8 mouse cellular contexts compared by ENCODE assay signal in genomic region chr5:114702403-114703392, GRCm38 (mm10). TPM values are rescaled to one million over a fixed set of nuclear protein-coding genes. Genes with fewer than 3 reads are reported as not detected.
DNase-seq lines count a peak whose midpoint lies in the region; ATAC-seq and TF ChIP-seq lines count a peak whose summit lies in the region.

No protein-coding gene starts in this region.

- TF ChIP-seq EP300 in heart, postnatal 0 days (IDR thresholded peaks at IDR 0.05; ENCODE audit: low read depth) = no peak
- TF ChIP-seq EP300 in ES-Bruce4 (IDR thresholded peaks at IDR 0.05; ENCODE audit: insufficient read depth, low read depth, low read length) = no peak

- no peaks in the 10 kb centered on the region for H3K27me3 ChIP-seq in heart, postnatal 0 days (ENCODE audit: control insufficient read depth, insufficient read depth, low read length)
- no peaks in the 10 kb centered on the region; the same call in 1 of the 2 replicates for H3K27me3 ChIP-seq in heart, embryonic 11.5 days (ENCODE audit: control insufficient read depth, insufficient read depth, low read length)
- no peaks in the 10 kb centered on the region for H3K27me3 ChIP-seq in ES-Bruce4 (ENCODE audit: control insufficient read depth, insufficient read depth, low read length, poor library complexity, severe bottlenecking)
- no peaks in the 10 kb centered on the region for H3K27me3 ChIP-seq in liver, embryonic 11.5 days (replicated peaks; ENCODE audit: control insufficient read depth, insufficient read depth, low read length)
- no peaks in the 10 kb centered on the region for H3K27me3 ChIP-seq in splenic B cell, adult 2 months (ENCODE audit: control insufficient read depth, insufficient read depth, low read length, poor library complexity, severe bottlenecking)

- ATAC-seq in heart, postnatal 0 days (ENCODE audit: insufficient read depth, low read depth) = peak; percentile 84
- ATAC-seq in heart, embryonic 11.5 days (replicated peaks; ENCODE audit: insufficient number of reproducible peaks, low FRiP score, low TSS enrichment) = no peak
- peak; percentile 89 for ATAC-seq in common myeloid progenitor, adult 5-6 weeks (replicated peaks; ENCODE audit: low read depth, poor library complexity, severe bottlenecking)
- ATAC-seq in liver, embryonic 11.5 days (replicated peaks; ENCODE audit: low FRiP score) = peak; percentile 76

- peak; percentile 49 for DNase-seq in heart, postnatal 0 days (ENCODE audit: low spot score)
- DNase-seq in liver, embryonic 11.5 days (ENCODE audit: low spot score) = peak; percentile 59
- peak; percentile 37 for DNase-seq in splenic B cell, adult 2 months (ENCODE audit: low read depth, low spot score)
- DNase-seq in layer of hippocampus, postnatal 36 days = no peak
- DNase-seq in adrenal gland, postnatal 25 days = no peak

- H3K9ac ChIP-seq in heart, postnatal 0 days (replicated peaks; ENCODE audit: low read depth, low read length) = no peak overlapping the region
- H3K9ac ChIP-seq in heart, embryonic 11.5 days (ENCODE audit: low read depth, low read length) = no peak overlapping the region
- no peak overlapping the region for H3K9ac ChIP-seq in ES-Bruce4 (ENCODE audit: low read depth, poor library complexity, severe bottlenecking)
- H3K9ac ChIP-seq in liver, embryonic 11.5 days (ENCODE audit: low read depth, low read length) = no peak overlapping the region

- TF ChIP-seq POLR2A in ES-Bruce4 (IDR thresholded peaks at IDR 0.05; ENCODE audit: insufficient read depth, low read length) = no peak

- H3K4me3 ChIP-seq in heart, postnatal 0 days (ENCODE audit: low read depth, low read length) = no peak overlapping the region
- H3K4me3 ChIP-seq in heart, embryonic 11.5 days (ENCODE audit: low read depth, low read length) = no peak overlapping the region
- no peak overlapping the region for H3K4me3 ChIP-seq in ES-Bruce4 (ENCODE audit: low read depth, low read length)
- no peak overlapping the region for H3K4me3 ChIP-seq in liver, embryonic 11.5 days (ENCODE audit: low read depth, low read length)

- no peaks in the 10 kb centered on the region for H3K4me1 ChIP-seq in heart, postnatal 0 days (ENCODE audit: control insufficient read depth, insufficient read depth)
- no peaks in the 10 kb centered on the region; the same call in 1 of the 2 replicates for H3K4me1 ChIP-seq in heart, embryonic 11.5 days (ENCODE audit: control insufficient read depth, insufficient read depth, low read length)
- H3K4me1 ChIP-seq in ES-Bruce4 (ENCODE audit: control insufficient read depth, insufficient read depth, low read length) = no peaks in the 10 kb centered on the region
- peaks cover 14% of the 10 kb centered on the region for H3K4me1 ChIP-seq in liver, embryonic 11.5 days (replicated peaks; ENCODE audit: control insufficient read depth, insufficient read depth, low read length)

- no peaks in the 10 kb centered on the region for H3K9me3 ChIP-seq in heart, postnatal 0 days (replicated peaks; ENCODE audit: control insufficient read depth, low read length)
- no peaks in the 10 kb centered on the region for H3K9me3 ChIP-seq in heart, embryonic 11.5 days (replicated peaks; ENCODE audit: control insufficient read depth, low read length)
- H3K9me3 ChIP-seq in ES-Bruce4 (replicated peaks; ENCODE audit: control insufficient read depth, insufficient read depth, low read length, poor library complexity, severe bottlenecking) = no peaks in the 10 kb centered on the region
- H3K9me3 ChIP-seq in liver, embryonic 11.5 days (ENCODE audit: control insufficient read depth, low read length) = no peaks in the 10 kb centered on the region

- 51% methylated on average over 14 of the region's 14 CpGs for WGBS in heart, postnatal 0 days
- WGBS in heart, embryonic 11.5 days (ENCODE audit: insufficient replicate concordance) = 55% methylated on average over 14 of the region's 14 CpGs
- WGBS in liver, embryonic 11.5 days = 51% methylated on average over 14 of the region's 14 CpGs

- TF ChIP-seq CTCF in heart, postnatal 0 days (IDR thresholded peaks at IDR 0.05; ENCODE audit: low read depth) = peak; percentile 80
- peak; percentile 80 for TF ChIP-seq CTCF in ES-Bruce4 (IDR thresholded peaks at IDR 0.05; ENCODE audit: low read depth, low read length)

- H3K36me3 ChIP-seq in heart, postnatal 0 days (replicated peaks; ENCODE audit: control insufficient read depth, insufficient read depth, low read length) = no peaks in the 10 kb centered on the region
- H3K36me3 ChIP-seq in heart, embryonic 11.5 days (ENCODE audit: control insufficient read depth, insufficient read depth, low read length) = no peaks in the 10 kb centered on the region
- no peaks in the 10 kb centered on the region for H3K36me3 ChIP-seq in ES-Bruce4 (ENCODE audit: control insufficient read depth, insufficient read depth, low read length, poor library complexity, severe bottlenecking)
- H3K36me3 ChIP-seq in liver, embryonic 11.5 days (ENCODE audit: control insufficient read depth, insufficient read depth, low read length) = no peaks in the 10 kb centered on the region
- H3K36me3 ChIP-seq in splenic B cell, adult 2 months (ENCODE audit: control insufficient read depth, insufficient read depth, low read length, poor library complexity, severe bottlenecking) = no peaks in the 10 kb centered on the region

- H3K27ac ChIP-seq in heart, postnatal 0 days (ENCODE audit: low read depth) = no peak overlapping the region
- no peak overlapping the region for H3K27ac ChIP-seq in heart, embryonic 11.5 days (ENCODE audit: low read depth, low read length)
- no peak overlapping the region for H3K27ac ChIP-seq in ES-Bruce4 (ENCODE audit: insufficient read depth, low read length)
- 0 out of 2 replicates have a peak overlapping the region, but pooled peaks have one; percentile 46 for H3K27ac ChIP-seq in liver, embryonic 11.5 days (ENCODE audit: low read depth, low read length)

- no peak overlapping the region for H3K4me2 ChIP-seq in heart, postnatal 0 days (ENCODE audit: low read depth, low read length)
- no peak overlapping the region for H3K4me2 ChIP-seq in heart, embryonic 11.5 days
- peak overlapping the region; percentile 23; the same call in 1 of the 2 replicates for H3K4me2 ChIP-seq in liver, embryonic 11.5 days

RNA-seq across cellular contexts. Expression of gene Tchp, which starts 4.9 kb away (rescaled TPM):
- total RNA-seq in heart, postnatal 0 days (2014; rRNA removed; ENCODE audit: low replicate concordance) = 0.50 and 1.6 TPM in 2 replicates
- polyA plus RNA-seq in heart, postnatal 0 days (2015; fragmentation: Nextera tagmentation; extraction: Ambion mirVana) = 4.4 and 5.8 TPM in 2 replicates
- polyA plus RNA-seq in heart, embryonic 11.5 days (2014; fragmentation: Nextera tagmentation; extraction: Ambion mirVana) = 8.0 and 8.3 TPM in 2 replicates
- 11.2 and 11.5 TPM in 2 replicates for polyA plus RNA-seq in ES-Bruce4 (2011; ENCODE audit: insufficient read depth, insufficient read length, low read depth, missing spikeins)
- total RNA-seq in common myeloid progenitor, adult 5-6 weeks (2017) = 9.7 and 12.3 TPM in 2 replicates
- 7.9 and 11.4 TPM in 2 replicates for polyA plus RNA-seq in liver, embryonic 11.5 days (2014; fragmentation: Nextera tagmentation; extraction: Ambion mirVana)
- total RNA-seq in layer of hippocampus, postnatal 36 days (2021) = 10 to 100 TPM; 12.0 to 13.8 TPM
- 13.5 and 14.6 TPM in 2 replicates for total RNA-seq in adrenal gland, postnatal 25 days (2021)

RNA-seq across cellular contexts. Expression of gene Gltp, which starts 11.9 kb away (rescaled TPM):
- total RNA-seq in heart, postnatal 0 days (2014; rRNA removed; ENCODE audit: low replicate concordance) = 26.2 and 45.3 TPM in 2 replicates
- polyA plus RNA-seq in heart, postnatal 0 days (2015; fragmentation: Nextera tagmentation; extraction: Ambion mirVana) = 32.0 TPM in 2 replicates
- 55.7 and 57.1 TPM in 2 replicates for polyA plus RNA-seq in heart, embryonic 11.5 days (2014; fragmentation: Nextera tagmentation; extraction: Ambion mirVana)
- polyA plus RNA-seq in ES-Bruce4 (2011; ENCODE audit: insufficient read depth, insufficient read length, low read depth, missing spikeins) = 60.0 and 61.9 TPM in 2 replicates
- 40.0 and 48.6 TPM in 2 replicates for total RNA-seq in common myeloid progenitor, adult 5-6 weeks (2017)
- polyA plus RNA-seq in liver, embryonic 11.5 days (2014; fragmentation: Nextera tagmentation; extraction: Ambion mirVana) = 51.3 and 53.4 TPM in 2 replicates
- 10 to 100 TPM; 27.9 to 33.4 TPM for total RNA-seq in layer of hippocampus, postnatal 36 days (2021)
- total RNA-seq in adrenal gland, postnatal 25 days (2021) = 61.9 and 66.2 TPM in 2 replicates

RNA-seq across cellular contexts. Expression of gene Trpv4, which starts 44.5 kb away (rescaled TPM):
- 2.3 and 3.4 TPM in 2 replicates for total RNA-seq in heart, postnatal 0 days (2014; rRNA removed; ENCODE audit: low replicate concordance)
- 0.87 and 0.93 TPM in 2 replicates for polyA plus RNA-seq in heart, postnatal 0 days (2015; fragmentation: Nextera tagmentation; extraction: Ambion mirVana)
- polyA plus RNA-seq in heart, embryonic 11.5 days (2014; fragmentation: Nextera tagmentation; extraction: Ambion mirVana) = 0.87 and 0.97 TPM in 2 replicates
- 3.9 and 4.2 TPM in 2 replicates for polyA plus RNA-seq in ES-Bruce4 (2011; ENCODE audit: insufficient read depth, insufficient read length, low read depth, missing spikeins)
- 0.19 and 1.1 TPM in 2 replicates for total RNA-seq in common myeloid progenitor, adult 5-6 weeks (2017)
- 0.56 and 0.78 TPM in 2 replicates for polyA plus RNA-seq in liver, embryonic 11.5 days (2014; fragmentation: Nextera tagmentation; extraction: Ambion mirVana)
- total RNA-seq in layer of hippocampus, postnatal 36 days (2021) = 1 to 10 TPM; 1.2 to 2.0 TPM
- 1.2 and 1.3 TPM in 2 replicates for total RNA-seq in adrenal gland, postnatal 25 days (2021)

Comparison
In these comparisons a context has a peak if more than half of its experiments do, and no peak if none do; other contexts are left out.
1. DNase-seq: peak in heart, postnatal 0 days (single experiment), liver, embryonic 11.5 days (single experiment) and splenic B cell, adult 2 months (single experiment); none in layer of hippocampus, postnatal 36 days (0 of 2) and adrenal gland, postnatal 25 days (single experiment).